Mouse (Mus musculus) forebrain, embryonic 12.5 days (tissue): Measurements from ENCODE around the gene Vav2. TPM values are rescaled to one million over a fixed set of nuclear protein-coding genes. Genes with fewer than 3 reads are reported as not detected.

Experiments
- ATAC-seq: fragments of 200-750 bp; cut with Nextera tagmentation; 2 replicates; pipeline ENCODE4 v1.8.0; 2017; ENCODE audit warnings: moderate TSS enrichment; ENCODE audit not compliant: low FRiP score
- H3K27ac ChIP-seq: fragments of 300-500 bp; sonication (generic); 2 replicates; pipeline ENCODE4 v1.5.1; 2016; ENCODE audit warnings: mild to moderate bottlenecking
- H3K27me3 ChIP-seq: fragments of 300-500 bp; sonication (generic); 2 replicates; pipeline ENCODE4 v1.6.1; 2016; ENCODE audit warnings: mild to moderate bottlenecking
- H3K36me3 ChIP-seq: fragments of 300-500 bp; sonication (generic); replicated peaks from 2 replicates; pipeline ENCODE4 v1.6.1; 2016; ENCODE audit warnings: mild to moderate bottlenecking
- H3K4me1 ChIP-seq: fragments of 300-500 bp; sonication (generic); 2 replicates; pipeline ENCODE4 v1.6.1; 2016
- H3K4me2 ChIP-seq: fragments of 300-500 bp; sonication (generic); 2 replicates; pipeline ENCODE4 v1.6.1; 2016; ENCODE audit warnings: mild to moderate bottlenecking, moderate library complexity
- H3K4me3 ChIP-seq: fragments of 300-500 bp; sonication (generic); replicated peaks from 2 replicates; pipeline ENCODE4 v1.5.1; 2016; ENCODE audit warnings: mild to moderate bottlenecking
- H3K9ac ChIP-seq: fragments of 300-500 bp; sonication (generic); 2 replicates; pipeline ENCODE4 v1.6.1; 2016; ENCODE audit warnings: mild to moderate bottlenecking
- H3K9me3 ChIP-seq: fragments of 300-500 bp; sonication (generic); 2 replicates; pipeline ENCODE4 v1.6.1; 2016
- WGBS: fragments of 180-500 bp; shearing (Covaris S2); methylation state at CpG from one replicate; pipeline ENCODE4 v1.1.7; 2016; 5-methylcytosine and 5-hydroxymethylcytosine counted together
- polyA plus RNA-seq: library from polyadenylated mRNA; unstranded; fragments of >200 nt; fragmentation: Nextera tagmentation; extraction: Ambion mirVana; gene quantifications from 2 replicates; pipeline ENCODE4 v1.2.1, GENCODE M21; 2016

The Vav2 gene
- polyA plus RNA-seq = 15.0 and 17.2 TPM in 2 replicates

- under 1% methylated on average over 58 of the region's 58 CpGs for WGBS
- Histone ChIP-seq H3K4me3 (peak within 1 kb of the TSS; percentile 68), H3K36me3 (no peaks in the 10 kb centered on the region), H3K4me1 (peaks cover 52% of the 10 kb centered on the region), H3K27me3 (no peaks in the 10 kb centered on the region), H3K4me2 (peak within 1 kb of the TSS; percentile 99), H3K9me3 (no peaks in the 10 kb centered on the region), H3K27ac (peak within 1 kb of the TSS; percentile 83), H3K9ac (peak within 1 kb of the TSS; percentile 90)
- ATAC-seq = peak; percentile 90
Observed at GRCm38 (mm10) chr2:27426855-27427457, at the start of gene Vav2. Gene Vav2, minus strand, starts transcription at chr2:27427033.

GRCm38 (mm10) chr2:27475495-27476302 lies 48.9 kb upstream of the Vav2 start:
- H3K4me3 ChIP-seq = peak overlapping the region; percentile 96
- peak; percentile 99 for ATAC-seq
- H3K36me3 ChIP-seq = 0 out of 2 replicates have a peak, but pooled peaks cover 10% of the 10 kb centered on the region
- no peaks in the 10 kb centered on the region for H3K27me3 ChIP-seq
- H3K4me1 ChIP-seq = peaks cover 48% of the 10 kb centered on the region
- peak overlapping the region; percentile 98 for H3K9ac ChIP-seq
- H3K27ac ChIP-seq = peak overlapping the region; percentile 99
- no peaks in the 10 kb centered on the region for H3K9me3 ChIP-seq
- H3K4me2 ChIP-seq = peak overlapping the region; percentile 93
- WGBS = under 1% methylated on average over 86 of the region's 96 CpGs

GRCm38 (mm10) chr2:27474621-27475484 lies 48.0 kb upstream of the Vav2 start:
- peak overlapping the region; percentile 99 for H3K27ac ChIP-seq
- peaks cover 56% of the 10 kb centered on the region for H3K4me1 ChIP-seq
- peak; percentile 39 for ATAC-seq
- H3K4me3 ChIP-seq = peak overlapping the region; percentile 96
- H3K9me3 ChIP-seq = no peaks in the 10 kb centered on the region
- H3K4me2 ChIP-seq = peak overlapping the region; percentile 93
- peak overlapping the region; percentile 98 for H3K9ac ChIP-seq
- H3K36me3 ChIP-seq = 0 out of 2 replicates have a peak, but pooled peaks cover 10% of the 10 kb centered on the region
- WGBS = under 1% methylated on average over 67 of the region's 84 CpGs
- no peaks in the 10 kb centered on the region for H3K27me3 ChIP-seq

- peak overlapping the region; percentile 93 for H3K4me2 ChIP-seq
- H3K9ac ChIP-seq = peak overlapping the region; percentile 98
- H3K4me3 ChIP-seq = peak overlapping the region; percentile 96
- no peaks in the 10 kb centered on the region for H3K27me3 ChIP-seq
- H3K27ac ChIP-seq = no peak overlapping the region
- H3K36me3 ChIP-seq = peaks cover 10% of the 10 kb centered on the region; the same call in 1 of the 2 replicates
- 40% methylated on average over 4 of the region's 4 CpGs for WGBS
- H3K4me1 ChIP-seq = peaks cover 65% of the 10 kb centered on the region
- no peaks in the 10 kb centered on the region for H3K9me3 ChIP-seq
- ATAC-seq = no peak
Observed at GRCm38 (mm10) chr2:27473911-27474310, 47.1 kb upstream of the Vav2 start.

- peak overlapping the region; percentile 93 for H3K4me2 ChIP-seq
- peak overlapping the region; percentile 96 for H3K4me3 ChIP-seq
- peak overlapping the region; percentile 98 for H3K9ac ChIP-seq
- peaks cover 70% of the 10 kb centered on the region for H3K4me1 ChIP-seq
- peaks cover 11% of the 10 kb centered on the region for H3K36me3 ChIP-seq
- 80% methylated on average over 7 of the region's 7 CpGs for WGBS
- H3K27me3 ChIP-seq = no peaks in the 10 kb centered on the region
- no peaks in the 10 kb centered on the region for H3K9me3 ChIP-seq
- H3K27ac ChIP-seq = no peak overlapping the region
- no peak for ATAC-seq
Observed at GRCm38 (mm10) chr2:27473061-27473765, 46.4 kb upstream of the Vav2 start.

- Histone ChIP-seq H3K4me2 (no peak overlapping the region), H3K4me1 (peaks cover 64% of the 10 kb centered on the region), H3K9me3 (no peaks in the 10 kb centered on the region), H3K9ac (no peak overlapping the region), H3K36me3 (peaks cover 26% of the 10 kb centered on the region), H3K27me3 (no peaks in the 10 kb centered on the region), H3K4me3 (no peak overlapping the region), H3K27ac (no peak overlapping the region)
- no peak for ATAC-seq
Observed at GRCm38 (mm10) chr2:27471170-27471584, 44.3 kb upstream of the Vav2 start.

- 90% methylated on average over 2 of the region's 2 CpGs for whole genome bisulfite sequencing
- Histone ChIP-seq H3K36me3 (peaks cover 31% of the 10 kb centered on the region), H3K9ac (no peak overlapping the region), H3K4me1 (peaks cover 63% of the 10 kb centered on the region), H3K27me3 (no peaks in the 10 kb centered on the region), H3K9me3 (no peaks in the 10 kb centered on the region), H3K4me2 (no peak overlapping the region), H3K27ac (no peak overlapping the region), H3K4me3 (no peak overlapping the region)
- no peak for ATAC-seq
Observed at GRCm38 (mm10) chr2:27470535-27470934, 43.7 kb upstream of the Vav2 start.

GRCm38 (mm10) chr2:27469991-27470355 lies 43.1 kb upstream of the Vav2 start:
- H3K36me3 ChIP-seq = peaks cover 32% of the 10 kb centered on the region
- H3K4me3 ChIP-seq = no peak overlapping the region
- WGBS = 76% methylated on average over 3 of the region's 3 CpGs
- peaks cover 63% of the 10 kb centered on the region for H3K4me1 ChIP-seq
- no peak overlapping the region for H3K9ac ChIP-seq
- no peaks in the 10 kb centered on the region for H3K27me3 ChIP-seq
- H3K27ac ChIP-seq = no peak overlapping the region
- no peak overlapping the region for H3K4me2 ChIP-seq
- no peak for ATAC-seq
- no peaks in the 10 kb centered on the region for H3K9me3 ChIP-seq

- Histone ChIP-seq H3K9ac (no peak overlapping the region), H3K36me3 (peaks cover 36% of the 10 kb centered on the region), H3K9me3 (no peaks in the 10 kb centered on the region), H3K4me1 (peaks cover 61% of the 10 kb centered on the region), H3K27ac (no peak overlapping the region), H3K4me2 (no peak overlapping the region), H3K27me3 (no peaks in the 10 kb centered on the region), H3K4me3 (no peak overlapping the region)
- 81% methylated on average over 4 of the region's 4 CpGs for WGBS
- ATAC-seq = no peak
Observed at GRCm38 (mm10) chr2:27469292-27469990, 42.6 kb upstream of the Vav2 start.

GRCm38 (mm10) chr2:27462901-27463300 lies 36.1 kb upstream of the Vav2 start:
- no peaks in the 10 kb centered on the region for H3K4me1 ChIP-seq
- H3K4me2 ChIP-seq = no peak overlapping the region
- ATAC-seq = no peak
- no peaks in the 10 kb centered on the region for H3K9me3 ChIP-seq
- WGBS = 92% methylated on average over 4 of the region's 4 CpGs
- peaks cover 87% of the 10 kb centered on the region for H3K36me3 ChIP-seq
- H3K27me3 ChIP-seq = no peaks in the 10 kb centered on the region
- no peak overlapping the region for H3K27ac ChIP-seq
- H3K4me3 ChIP-seq = no peak overlapping the region
- no peak overlapping the region for H3K9ac ChIP-seq

- H3K4me1 ChIP-seq = no peaks in the 10 kb centered on the region
- H3K27ac ChIP-seq = no peak overlapping the region
- H3K4me2 ChIP-seq = no peak overlapping the region
- H3K27me3 ChIP-seq = no peaks in the 10 kb centered on the region
- H3K36me3 ChIP-seq = peaks cover 92% of the 10 kb centered on the region
- no peak overlapping the region for H3K4me3 ChIP-seq
- no peaks in the 10 kb centered on the region for H3K9me3 ChIP-seq
- WGBS = 92% methylated on average over 4 of the region's 4 CpGs
- no peak for ATAC-seq
- no peak overlapping the region for H3K9ac ChIP-seq
Observed at GRCm38 (mm10) chr2:27461881-27462660, 35.2 kb upstream of the Vav2 start.
